Mouse (Mus musculus) lung, adult 2 months (tissue): ENCODE results near the gene Aldoc.

ENCODE experiments used
- CTCF ChIP-seq: fragments of 200-500 bp; IDR thresholded peaks from 2 replicates; pipeline ENCODE4 v1.5.1; 2011; ENCODE audit warnings: mild to moderate bottlenecking, low read length, control low read depth; ENCODE audit not compliant: insufficient read depth
- POLR2A ChIP-seq: fragments of 200-500 bp; IDR thresholded peaks from 2 replicates; pipeline ENCODE4 v1.6.1; 2011; ENCODE audit warnings: low read depth, mild to moderate bottlenecking, control low read depth, low read length, borderline replicate concordance; ENCODE audit errors: extremely low read depth

- TF ChIP-seq CTCF (no peak), POLR2A (no peak)
Measured at GRCm38 (mm10) chr11:78324965-78325364, 2.2 kb downstream of the Aldoc start.
